Mouse (Mus musculus) adrenal gland, postnatal 4 days (tissue): ENCODE data around the gene Tef. TPM values are rescaled to one million over a fixed set of nuclear protein-coding genes. Genes with fewer than 3 reads are reported as not detected.

ENCODE experiments used
- DNase-seq, 2 experiments: peaks; one replicate each; pipeline ENCODE4 v3.0.0; 2021 to 2022; ENCODE audit warnings: low spot score in 2 of 2, mixed read lengths in 2 of 2
- total RNA-seq, 2 experiments: library from RNA; stranded (reverse); gene quantifications; 2 replicates each; pipeline ENCODE4 v1.2.3; 2021

Tef gene
- total RNA-seq, 2 experiments from 2014 or later: 84.6 to 86.1 TPM

GRCm38 (mm10) chr15:81797861-81798260, 4.4 kb upstream of the Tef start:
- DNase-seq: no peak

GRCm38 (mm10) chr15:81798421-81798820, 3.8 kb upstream of the Tef start:
- no peak for DNase-seq

- no peak for DNase-seq
Measured at GRCm38 (mm10) chr15:81800391-81800790, 1.8 kb upstream of the Tef start.

GRCm38 (mm10) chr15:81802941-81803351, 725 bp downstream of the Tef start:
- no peak for DNase-seq

- no peak for DNase-seq
Measured at GRCm38 (mm10) chr15:81803425-81803951, 1.3 kb downstream of the Tef start.

- DNase-seq: no peak
Measured at GRCm38 (mm10) chr15:81804172-81804571, 2.0 kb downstream of the Tef start.

GRCm38 (mm10) chr15:81804883-81805282, 2.7 kb downstream of the Tef start:
- no peak for DNase-seq

- DNase-seq: no peak
Measured at GRCm38 (mm10) chr15:81805624-81806023, 3.4 kb downstream of the Tef start.

- no peak for DNase-seq
Measured at GRCm38 (mm10) chr15:81806621-81807404, 4.6 kb downstream of the Tef start.

GRCm38 (mm10) chr15:81808799-81809198, 6.6 kb downstream of the Tef start:
- no peak for DNase-seq

GRCm38 (mm10) chr15:81809550-81809949, 7.3 kb downstream of the Tef start:
- DNase-seq: no peak

GRCm38 (mm10) chr15:81810150-81810549, 7.9 kb downstream of the Tef start:
- DNase-seq: peak; percentile 52 to 76

GRCm38 (mm10) chr15:81810671-81811598, 8.7 kb downstream of the Tef start:
- DNase-seq: peak; percentile 97 to 99

- no peak for DNase-seq
Measured at GRCm38 (mm10) chr15:81811599-81811996, 9.4 kb downstream of the Tef start.

- no peak for DNase-seq
Measured at GRCm38 (mm10) chr15:81812287-81812686, 10.1 kb downstream of the Tef start.

- no peak for DNase-seq
Measured at GRCm38 (mm10) chr15:81812696-81813631, 10.7 kb downstream of the Tef start.

GRCm38 (mm10) chr15:81813986-81814705, 11.9 kb downstream of the Tef start:
- no peak for DNase-seq

- no peak for DNase-seq
Measured at GRCm38 (mm10) chr15:81814716-81815370, 12.6 kb downstream of the Tef start.

GRCm38 (mm10) chr15:81818404-81818803, 16.2 kb downstream of the Tef start:
- no peak for DNase-seq
